Mouse (Mus musculus) embryonic facial prominence, embryonic 11.5 days (tissue): ENCODE data around the gene Ptpn22. TPM values are rescaled to one million over a fixed set of nuclear protein-coding genes. Genes with fewer than 3 reads are reported as not detected.

ENCODE experiments used
- ATAC-seq: fragments of 200-750 bp; cut with Nextera tagmentation; replicated peaks from 2 replicates; pipeline ENCODE4 v1.8.0; 2017; ENCODE audit warnings: low read depth; ENCODE audit not compliant: insufficient number of reproducible peaks, low FRiP score, low TSS enrichment
- DNase-seq: peaks from one replicate; pipeline ENCODE4 v3.0.0-alpha.2; 2015; ENCODE audit warnings: low spot score
- H3K27ac ChIP-seq: fragments of 300-500 bp; sonication (generic); replicated peaks from 2 replicates; pipeline ENCODE4 v1.5.1; 2014; ENCODE audit warnings: mild to moderate bottlenecking, low read depth, low read length, control low read depth
- H3K27me3 ChIP-seq: fragments of 300-500 bp; sonication (generic); 2 replicates; pipeline ENCODE4 v1.6.1; 2014; ENCODE audit warnings: mild to moderate bottlenecking, low read length, moderate library complexity, mixed read lengths; ENCODE audit not compliant: control insufficient read depth, insufficient read depth
- H3K36me3 ChIP-seq: fragments of 300-500 bp; sonication (generic); replicated peaks from 2 replicates; pipeline ENCODE4 v1.6.1; 2014; ENCODE audit warnings: low read depth, mild to moderate bottlenecking, low read length, moderate library complexity, mixed read lengths; ENCODE audit not compliant: control insufficient read depth, insufficient read depth
- H3K4me1 ChIP-seq: fragments of 300-500 bp; sonication (generic); 2 replicates; pipeline ENCODE4 v1.6.1; 2014; ENCODE audit warnings: low read length, mixed read lengths; ENCODE audit not compliant: control insufficient read depth, insufficient read depth
- H3K4me2 ChIP-seq: fragments of 300-500 bp; sonication (generic); 2 replicates; pipeline ENCODE4 v1.6.1; 2014; ENCODE audit warnings: low read depth, mild to moderate bottlenecking, control low read depth, low read length, moderate library complexity
- H3K4me3 ChIP-seq: fragments of 300-500 bp; sonication (generic); 2 replicates; pipeline ENCODE4 v1.5.1; 2014; ENCODE audit warnings: low read depth, low read length, control low read depth
- H3K9ac ChIP-seq: fragments of 300-500 bp; sonication (generic); replicated peaks from 2 replicates; pipeline ENCODE4 v1.6.1; 2014; ENCODE audit warnings: mild to moderate bottlenecking, control low read depth, low read length
- H3K9me3 ChIP-seq: fragments of 300-500 bp; sonication (generic); replicated peaks from 2 replicates; pipeline ENCODE4 v1.6.1; 2016; ENCODE audit warnings: mild to moderate bottlenecking, low read length, inconsistent platforms, mixed read lengths; ENCODE audit not compliant: control insufficient read depth
- WGBS: fragments of 180-500 bp; shearing (Covaris S2); extraction: QIAGEN DNeasy Blood & Tissue Kit; methylation state at CpG from one replicate; pipeline ENCODE4 v1.1.7; 2014; 5-methylcytosine and 5-hydroxymethylcytosine counted together
- polyA plus RNA-seq: library from polyadenylated mRNA; unstranded; fragments of >200 nt; fragmentation: Nextera tagmentation; extraction: Ambion mirVana; gene quantifications from 2 replicates; pipeline ENCODE4 v1.2.1, GENCODE M21; 2014

Ptpn22 gene
- polyA plus RNA-seq, 1 experiment from 2014 or later = 0.43 TPM

DNA sequence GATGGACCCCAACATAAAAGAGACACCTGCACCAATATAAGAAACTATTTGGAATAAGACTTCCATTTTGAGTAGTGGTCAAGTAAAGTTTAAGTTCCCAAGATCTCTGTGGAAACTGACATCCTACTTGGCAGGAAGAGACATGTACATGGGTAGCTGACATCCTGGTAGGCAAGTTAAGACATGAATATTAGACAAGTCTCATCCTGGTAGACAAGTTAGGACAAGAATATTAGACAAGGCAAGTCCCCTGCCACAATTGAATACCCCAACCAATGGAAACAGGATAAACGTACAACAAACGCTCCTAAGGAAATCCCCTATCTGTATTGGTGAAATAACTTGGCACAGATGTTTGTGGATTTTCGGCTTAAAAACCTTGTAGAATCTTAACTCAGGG is 33.8 kb downstream of the Ptpn22 start:
- no peak for DNase-seq
- Histone ChIP-seq H3K4me3 (no peak overlapping the region), H3K27ac (no peak overlapping the region), H3K4me2 (no peak overlapping the region), H3K4me1 (no peaks in the 10 kb centered on the region), H3K36me3 (no peaks in the 10 kb centered on the region), H3K9me3 (no peaks in the 10 kb centered on the region), H3K27me3 (no peaks in the 10 kb centered on the region), H3K9ac (no peak overlapping the region)
- ATAC-seq = no peak
- 84% methylated on average over 3 of the region's 3 CpGs for whole genome bisulfite sequencing

DNA sequence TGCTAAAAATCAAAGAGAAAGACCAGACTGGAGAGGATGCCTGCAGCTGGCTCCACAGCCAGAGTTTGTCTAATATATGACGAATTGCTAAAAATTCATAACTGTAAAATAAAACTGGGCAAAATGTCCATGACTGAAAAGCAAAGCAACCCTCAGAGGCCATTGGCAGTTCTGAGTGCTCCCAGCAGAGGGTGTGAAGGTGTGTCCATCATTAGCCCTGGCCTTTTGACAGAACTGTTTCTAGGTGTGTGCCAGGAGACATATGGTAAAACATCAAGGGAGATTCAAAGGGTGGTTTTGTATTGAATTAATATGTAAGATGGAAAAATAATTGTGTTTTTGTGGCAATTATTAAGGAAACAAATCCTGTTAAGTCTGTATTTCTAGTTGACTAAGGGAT is 45.1 kb downstream of the Ptpn22 start:
- Histone ChIP-seq H3K27ac (no peak overlapping the region), H3K4me2 (no peak overlapping the region), H3K36me3 (no peaks in the 10 kb centered on the region), H3K27me3 (no peaks in the 10 kb centered on the region), H3K9me3 (no peaks in the 10 kb centered on the region), H3K4me3 (no peak overlapping the region), H3K9ac (no peak overlapping the region), H3K4me1 (no peaks in the 10 kb centered on the region)
- WGBS = 90% methylated on average over 1 of the region's 1 CpGs
- ATAC-seq = no peak
- peak; percentile 21 for DNase-seq

DNA sequence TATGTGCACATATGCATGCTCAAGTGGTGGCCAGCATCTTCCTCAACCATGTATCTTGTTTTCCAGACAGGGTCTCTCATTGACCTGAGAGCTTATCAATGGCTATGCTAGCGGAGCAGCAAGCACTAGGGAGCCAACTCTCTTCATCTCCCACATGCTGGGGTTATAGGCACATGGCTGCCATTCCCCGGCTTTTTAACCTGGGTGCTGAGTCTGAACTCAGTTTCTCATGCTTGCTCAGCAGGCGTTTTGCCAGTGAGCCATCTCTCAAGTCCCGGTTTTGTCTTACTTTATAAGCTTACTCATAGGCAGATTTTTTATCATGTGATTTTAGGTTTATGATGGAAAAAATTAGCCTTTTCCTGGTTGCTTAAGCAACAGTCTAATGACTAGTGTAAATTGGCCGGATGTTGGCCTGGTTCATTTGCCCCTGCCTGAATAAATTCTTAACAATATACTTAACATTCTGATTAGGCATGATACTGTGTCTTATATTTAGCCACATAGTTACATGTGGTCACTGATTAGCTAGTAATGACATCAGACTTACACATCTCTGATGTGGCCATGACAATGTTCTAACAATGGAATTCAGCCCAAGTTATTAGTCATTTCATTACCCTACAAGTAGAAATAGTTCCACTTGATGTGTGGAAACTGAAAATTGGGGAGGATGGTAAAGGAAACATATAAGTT is 47.9 kb downstream of the Ptpn22 start:
- Histone ChIP-seq H3K9me3 (no peaks in the 10 kb centered on the region), H3K27ac (no peak overlapping the region), H3K36me3 (no peaks in the 10 kb centered on the region), H3K4me3 (no peak overlapping the region), H3K4me2 (no peak overlapping the region), H3K27me3 (no peaks in the 10 kb centered on the region), H3K9ac (no peak overlapping the region), H3K4me1 (no peaks in the 10 kb centered on the region)
- WGBS = 83% methylated on average over 5 of the region's 5 CpGs
- no peak for DNase-seq
- ATAC-seq = no peak

DNA sequence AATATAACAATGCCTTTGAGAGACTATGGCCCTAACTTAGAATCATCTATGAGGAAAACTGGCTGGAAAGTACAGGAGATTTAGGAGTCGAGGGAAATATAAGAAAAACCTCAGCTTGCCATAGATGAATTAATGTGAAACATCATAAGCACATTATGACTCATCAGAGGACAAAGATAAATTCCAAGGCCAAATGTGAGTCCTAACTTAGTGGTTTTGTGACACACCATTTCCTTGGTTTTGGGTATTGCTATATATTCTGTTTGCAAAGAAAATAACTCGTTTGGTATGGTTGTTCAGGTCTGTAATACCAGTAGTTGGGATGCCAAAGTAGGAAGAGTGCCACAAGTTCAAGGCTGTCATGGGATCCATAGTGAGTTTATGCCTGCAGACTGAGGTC is 49.2 kb downstream of the Ptpn22 start:
- no peak overlapping the region for H3K9ac ChIP-seq
- DNase-seq = no peak
- H3K4me1 ChIP-seq = no peaks in the 10 kb centered on the region
- no peak overlapping the region for H3K27ac ChIP-seq
- H3K9me3 ChIP-seq = no peaks in the 10 kb centered on the region
- no peaks in the 10 kb centered on the region for H3K27me3 ChIP-seq
- no peak overlapping the region for H3K4me2 ChIP-seq
- no peak overlapping the region for H3K4me3 ChIP-seq
- no peak for ATAC-seq
- no peaks in the 10 kb centered on the region for H3K36me3 ChIP-seq
- 76% methylated on average over 2 of the region's 2 CpGs for WGBS

DNA sequence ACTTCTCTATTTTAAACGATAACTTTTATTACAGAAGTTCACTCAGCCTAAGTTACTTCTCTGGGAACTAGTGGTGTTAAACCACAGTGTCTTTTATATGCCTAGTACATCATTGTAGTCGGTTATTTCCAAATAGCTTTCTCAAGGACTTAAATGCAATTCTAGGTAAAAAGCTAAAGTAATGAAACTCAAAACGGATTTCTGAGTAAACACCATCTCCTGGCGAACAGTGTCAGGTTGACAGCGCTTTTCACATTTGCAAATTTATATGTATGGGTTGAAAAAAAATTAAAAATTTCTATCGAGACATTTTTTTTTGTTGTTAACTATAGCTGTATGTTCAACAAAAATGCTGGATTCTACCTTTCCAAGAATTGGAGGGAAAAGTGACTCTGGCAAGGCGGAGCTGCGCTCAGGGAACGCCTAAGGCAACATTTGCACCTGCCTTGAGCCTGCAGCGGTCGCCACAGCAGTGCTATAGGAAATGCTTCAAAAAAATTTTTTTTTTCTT is 53.9 kb downstream of the Ptpn22 start:
- H3K36me3 ChIP-seq = no peaks in the 10 kb centered on the region
- H3K9me3 ChIP-seq = no peaks in the 10 kb centered on the region
- WGBS = 8% methylated on average over 11 of the region's 11 CpGs
- peak overlapping the region; percentile 45 for H3K9ac ChIP-seq
- no peaks in the 10 kb centered on the region for H3K4me1 ChIP-seq
- no peaks in the 10 kb centered on the region for H3K27me3 ChIP-seq
- peak overlapping the region; percentile 49 for H3K4me2 ChIP-seq
- peak overlapping the region; percentile 78 for H3K4me3 ChIP-seq
- peak overlapping the region; percentile 88; the same call in 1 of the 2 replicates for H3K27ac ChIP-seq
- ATAC-seq (0 out of 2 replicates have a peak, but pooled peaks have one; percentile 11), DNase-seq (peak; percentile 59)

DNA sequence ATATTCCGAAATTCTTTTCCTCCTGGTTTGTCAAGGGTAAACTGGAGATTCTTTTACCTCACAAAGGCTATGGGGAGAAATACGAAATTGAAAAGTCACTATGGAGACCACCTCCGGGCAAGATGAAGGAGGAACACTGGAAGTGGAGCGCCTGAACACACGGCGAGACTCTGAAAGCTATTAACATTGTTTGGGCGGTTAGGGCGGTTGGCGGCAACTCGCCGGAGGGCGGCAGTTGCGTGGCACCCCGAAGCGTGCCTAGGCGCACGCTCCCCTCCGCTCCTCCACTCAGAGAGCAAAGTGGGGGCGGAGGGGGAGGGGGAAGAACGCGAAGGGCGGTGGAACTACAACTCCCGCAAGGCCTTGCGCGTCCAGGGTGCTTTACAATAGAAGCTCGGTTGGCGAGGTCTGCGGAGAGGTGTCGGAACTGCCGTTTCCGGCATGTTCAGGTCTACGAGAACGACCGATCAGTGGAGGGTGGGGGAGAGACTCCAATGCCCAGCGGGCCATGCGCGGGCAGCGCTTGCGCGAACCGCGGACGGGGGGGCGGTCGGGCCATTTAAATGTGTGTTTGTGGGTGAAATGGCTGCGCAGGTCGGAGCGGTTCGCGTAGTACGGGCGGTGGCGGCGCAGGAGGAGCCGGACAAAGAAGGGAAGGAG is 54.5 kb downstream of the Ptpn22 start, which contains the start of gene Rsbn1:
Gene Rsbn1 (plus strand): TSS at position 111 of the 660 bp plus-strand sequence.
- under 1% methylated on average over 50 of the region's 55 CpGs for WGBS
- H3K27ac ChIP-seq = peak within 1 kb of the TSS; percentile 88
- H3K9ac ChIP-seq = peak within 1 kb of the TSS; percentile 84
- H3K36me3 ChIP-seq = no peaks in the 10 kb centered on the region
- H3K27me3 ChIP-seq = no peaks in the 10 kb centered on the region
- H3K9me3 ChIP-seq = no peaks in the 10 kb centered on the region
- DNase-seq (peak; percentile 99), ATAC-seq (peak; percentile 100)
- no peaks in the 10 kb centered on the region for H3K4me1 ChIP-seq
- peak within 1 kb of the TSS; percentile 49 for H3K4me2 ChIP-seq
- H3K4me3 ChIP-seq = peak within 1 kb of the TSS; percentile 78

DNA sequence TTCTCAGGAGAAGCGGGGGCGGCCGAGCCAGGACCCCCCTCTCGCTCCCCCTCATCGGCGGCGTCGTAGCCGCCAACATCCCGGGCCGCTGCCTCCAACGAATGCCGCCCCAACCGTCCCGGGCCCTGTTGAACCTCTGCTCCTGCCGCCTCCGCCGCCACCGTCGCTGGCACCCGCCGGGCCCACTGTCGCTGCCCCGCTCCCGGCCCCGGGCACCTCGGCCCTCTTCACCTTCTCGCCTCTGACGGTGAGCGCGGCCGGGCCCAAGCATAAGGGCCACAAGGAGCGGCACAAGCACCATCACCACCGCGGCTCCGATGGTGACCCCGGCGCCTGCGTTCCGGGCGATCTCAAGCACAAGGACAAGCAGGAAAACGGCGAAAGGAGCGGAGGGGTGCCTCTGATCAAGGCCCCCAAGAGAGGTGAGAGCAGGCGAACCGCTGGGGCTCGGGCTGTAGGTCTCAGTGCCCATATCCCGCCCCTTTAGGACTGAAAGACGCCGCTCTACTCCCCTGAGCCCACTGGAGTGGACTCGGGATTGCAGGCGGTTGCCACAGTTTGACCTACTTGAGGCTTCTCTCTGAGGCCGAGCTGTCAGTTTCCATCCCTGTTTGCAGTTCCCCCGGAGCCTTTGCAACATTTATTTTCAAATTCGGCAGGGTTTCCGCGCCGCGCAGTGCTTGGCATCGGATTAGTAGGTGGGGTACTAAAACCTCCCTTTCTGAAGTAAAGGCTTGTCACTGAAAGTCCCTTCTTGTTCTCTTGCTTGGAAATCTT is 55.3 kb downstream of the Ptpn22 start:
- 0% methylated on average over 52 of the region's 60 CpGs for WGBS
- peak; percentile 48 for DNase-seq
- peak overlapping the region; percentile 45 for H3K4me2 ChIP-seq
- peak overlapping the region; percentile 78 for H3K4me3 ChIP-seq
- no peaks in the 10 kb centered on the region for H3K36me3 ChIP-seq
- no peaks in the 10 kb centered on the region for H3K9me3 ChIP-seq
- no peaks in the 10 kb centered on the region for H3K4me1 ChIP-seq
- H3K27ac ChIP-seq = peak overlapping the region; percentile 88
- peak overlapping the region; percentile 84 for H3K9ac ChIP-seq
- no peaks in the 10 kb centered on the region for H3K27me3 ChIP-seq
- ATAC-seq = peak; percentile 41
